Mouse (Mus musculus) left cerebral cortex, postnatal 36 days (tissue): Measurements from ENCODE around the gene Rps17. TPM values are rescaled to one million over a fixed set of nuclear protein-coding genes. Genes with fewer than 3 reads are reported as not detected.

Experiments
- total RNA-seq, 2 experiments: library from RNA; stranded (reverse); gene quantifications; 2 replicates each; pipeline ENCODE4 v1.2.3; 2021

The Rps17 gene
- total RNA-seq, 2 experiments from 2014 or later, result 469 to 487 TPM

Other genes starting within 250 kb of the Rps17 start
- under 1 TPM; 0.27 to 0.30 TPM for gene Slc28a1, start 230.5 kb downstream of the Rps17 start, total RNA-seq
- gene Pde8a, start 131.7 kb downstream of the Rps17 start, total RNA-seq, result 1 to 10 TPM; 6.6 to 8.2 TPM
- 10 to 100 TPM; 77.3 to 84.1 TPM for gene Cpeb1, start 110.2 kb upstream of the Rps17 start, total RNA-seq
- gene Ap3b2, start 148.7 kb upstream of the Rps17 start, total RNA-seq, result 100 to 1,000 TPM; 143 to 155 TPM
- not detected for gene BC048679, start 153.0 kb upstream of the Rps17 start, total RNA-seq
- under 1 TPM; 0.10 to 0.25 TPM for gene Fsd2, start 221.7 kb upstream of the Rps17 start, total RNA-seq
- 10 to 100 TPM; 12.3 to 21.0 TPM for gene Whamm, start 226.0 kb upstream of the Rps17 start, total RNA-seq